Comparison of ENCODE assay signal across 10 mouse cellular contexts in genomic region chr3:65110190-65110589, GRCm38 (mm10). TPM values are rescaled to one million over a fixed set of nuclear protein-coding genes. Genes with fewer than 3 reads are reported as not detected.
DNase-seq lines count a peak whose midpoint lies in the region; ATAC-seq lines count a peak whose summit lies in the region.
"Had no signal": no experiment of that assay in that cellular context is flagged by ENCODE, and none has a peak within 500 bp of the region (broad histone marks: within the 10 kb centered on the region; RNA-seq: fewer than 3 reads in every experiment).

No protein-coding gene starts in this region.

- WGBS in heart, embryonic 14.5 days: 77% methylated on average over 9 of the region's 9 CpGs
- WGBS in embryonic facial prominence, embryonic 11.5 days: 65% methylated on average over 9 of the region's 9 CpGs
- WGBS in hindbrain, embryonic 10.5 days: 74% methylated on average over 9 of the region's 9 CpGs
- 63% methylated on average over 9 of the region's 9 CpGs for WGBS in midbrain, embryonic 13.5 days

- no peak for ATAC-seq in heart, embryonic 14.5 days (ENCODE audit: insufficient number of reproducible peaks, insufficient read depth, low FRiP score, low read depth)
- ATAC-seq in embryonic facial prominence, embryonic 11.5 days (replicated peaks; ENCODE audit: insufficient number of reproducible peaks, low FRiP score, low TSS enrichment, low read depth): no peak
- ATAC-seq in midbrain, embryonic 13.5 days: no peak
- ATAC-seq: activated CD4-positive, CD25-positive, alpha-beta regulatory T cell, adult 4 months had no signal

- no peaks in the 10 kb centered on the region for H3K9me3 ChIP-seq in heart, embryonic 14.5 days (ENCODE audit: control insufficient read depth, low read length)
- no peaks in the 10 kb centered on the region for H3K9me3 ChIP-seq in embryonic facial prominence, embryonic 11.5 days (replicated peaks; ENCODE audit: control insufficient read depth, low read length)
- no peaks in the 10 kb centered on the region for H3K9me3 ChIP-seq in hindbrain, embryonic 10.5 days
- no peaks in the 10 kb centered on the region for H3K9me3 ChIP-seq in midbrain, embryonic 13.5 days

- H3K36me3 ChIP-seq in heart, embryonic 14.5 days (ENCODE audit: control insufficient read depth, insufficient read depth, low read length): no peaks in the 10 kb centered on the region
- no peaks in the 10 kb centered on the region for H3K36me3 ChIP-seq in embryonic facial prominence, embryonic 11.5 days (replicated peaks; ENCODE audit: control insufficient read depth, insufficient read depth, low read depth, low read length)
- H3K36me3 ChIP-seq in hindbrain, embryonic 10.5 days: no peaks in the 10 kb centered on the region
- no peaks in the 10 kb centered on the region for H3K36me3 ChIP-seq in midbrain, embryonic 13.5 days

- H3K4me3 ChIP-seq in heart, embryonic 14.5 days (ENCODE audit: control insufficient read depth in 1 of 2, insufficient read depth in 1 of 2, low read depth in 1 of 2, low read length in 2 of 2): peak overlapping the region in 1 of 2 experiments; percentile 44; a peak in 1 of 4 replicates
- no peak overlapping the region for H3K4me3 ChIP-seq in embryonic facial prominence, embryonic 11.5 days (ENCODE audit: low read depth, low read length)
- peak overlapping the region; percentile 63 for H3K4me3 ChIP-seq in hindbrain, embryonic 10.5 days
- H3K4me3 ChIP-seq in midbrain, embryonic 13.5 days (replicated peaks): peak overlapping the region; percentile 55

- no peak overlapping the region for H3K27ac ChIP-seq in heart, embryonic 14.5 days (replicated peaks in 1 of 2; ENCODE audit: control insufficient read depth in 1 of 2, insufficient read depth in 1 of 2, low read depth in 2 of 2, low read length in 2 of 2)
- H3K27ac ChIP-seq in embryonic facial prominence, embryonic 11.5 days (replicated peaks; ENCODE audit: low read depth, low read length): no peak overlapping the region
- no peak overlapping the region; the same call in 1 of the 2 replicates for H3K27ac ChIP-seq in hindbrain, embryonic 10.5 days
- H3K27ac ChIP-seq in midbrain, embryonic 13.5 days: no peak overlapping the region

- H3K4me1 ChIP-seq in heart, embryonic 14.5 days (ENCODE audit: control insufficient read depth in 2 of 2, insufficient read depth in 2 of 2, low read length in 2 of 2): peaks cover 6 to 11% of the 10 kb centered on the region in 2 experiments
- H3K4me1 ChIP-seq in embryonic facial prominence, embryonic 11.5 days (ENCODE audit: control insufficient read depth, insufficient read depth, low read length): no peaks in the 10 kb centered on the region
- H3K4me1 ChIP-seq in hindbrain, embryonic 10.5 days (replicated peaks): peaks cover 36% of the 10 kb centered on the region
- H3K4me1 ChIP-seq in midbrain, embryonic 13.5 days (replicated peaks): peaks cover 22% of the 10 kb centered on the region

- no peak for DNase-seq in heart, adult 8-10 months (ENCODE audit: low spot score)
- no peak for DNase-seq in embryonic facial prominence, embryonic 11.5 days (ENCODE audit: low spot score)
- DNase-seq in hindbrain, embryonic 10.5 days (ENCODE audit: low spot score): no peak
- no peak for DNase-seq in adrenal gland, postnatal 4 days (ENCODE audit: low spot score in 2 of 2)
- no peak for DNase-seq in liver
- no peak for DNase-seq in left cerebral cortex, adult 8-10 months (ENCODE audit: low spot score in 2 of 2)

- peak overlapping the region; percentile 82 for H3K4me2 ChIP-seq in heart, embryonic 14.5 days (ENCODE audit: low read length)
- H3K4me2 ChIP-seq in embryonic facial prominence, embryonic 11.5 days (ENCODE audit: low read depth, low read length): peak overlapping the region; percentile 87
- H3K4me2 ChIP-seq in midbrain, embryonic 13.5 days (replicated peaks): peak overlapping the region; percentile 93

- H3K27me3 ChIP-seq in heart, embryonic 14.5 days (ENCODE audit: control insufficient read depth, insufficient read depth, low read length): no peaks in the 10 kb centered on the region
- no peaks in the 10 kb centered on the region for H3K27me3 ChIP-seq in embryonic facial prominence, embryonic 11.5 days (ENCODE audit: control insufficient read depth, insufficient read depth, low read length)
- H3K27me3 ChIP-seq in hindbrain, embryonic 10.5 days (ENCODE audit: insufficient read depth, poor library complexity, severe bottlenecking): peaks cover 33% of the 10 kb centered on the region
- H3K27me3 ChIP-seq in midbrain, embryonic 13.5 days: peaks cover 21% of the 10 kb centered on the region

- H3K9ac ChIP-seq in heart, embryonic 14.5 days (ENCODE audit: low read length): no peak overlapping the region
- H3K9ac ChIP-seq in embryonic facial prominence, embryonic 11.5 days (replicated peaks; ENCODE audit: low read length): no peak overlapping the region; the same call in 1 of the 2 replicates
- H3K9ac ChIP-seq in midbrain, embryonic 13.5 days (replicated peaks): no peak overlapping the region

RNA-seq across cellular contexts. Expression of gene Kcnab1, which starts 1.0 kb away (rescaled TPM):
- 1.6 and 2.8 TPM in 2 replicates for polyA plus RNA-seq in heart, embryonic 14.5 days (2014; fragmentation: Nextera tagmentation; extraction: Ambion mirVana)
- total RNA-seq in heart, adult 8-10 months (2022): 1 to 10 TPM; 2.0 to 3.9 (median 2.2) TPM
- polyA plus RNA-seq in embryonic facial prominence, embryonic 11.5 days (2014; fragmentation: Nextera tagmentation; extraction: Ambion mirVana): 3.0 and 3.6 TPM in 2 replicates
- polyA plus RNA-seq in hindbrain, embryonic 10.5 days (2016; fragmentation: Nextera tagmentation; extraction: Ambion mirVana): 5.5 TPM in 2 replicates
- polyA plus RNA-seq in midbrain, embryonic 13.5 days (2015; fragmentation: Nextera tagmentation; extraction: Ambion mirVana): 5.2 and 5.5 TPM in 2 replicates
- 1 to 10 TPM; 3.3 to 3.5 TPM for total RNA-seq in adrenal gland, postnatal 4 days (2021)
- 100 to 1,000 TPM; 129 to 161 (median 157) TPM for total RNA-seq in left cerebral cortex, adult 8-10 months (2022)
- total RNA-seq: megakaryocyte-erythroid progenitor cell, adult 5-6 weeks had no signal
